Mouse (Mus musculus) midbrain, embryonic 10.5 days (tissue): ENCODE results near the gene Tunar. TPM values are rescaled to one million over a fixed set of nuclear protein-coding genes. Genes with fewer than 3 reads are reported as not detected.

Experiments
- DNase-seq: peaks from one replicate; pipeline ENCODE4 v3.0.0-alpha.2; 2017; ENCODE audit warnings: low spot score
- H3K27ac ChIP-seq: fragments of 300-500 bp; sonication (generic); replicated peaks from 2 replicates; pipeline ENCODE4 v1.5.1; 2016; ENCODE audit warnings: mild to moderate bottlenecking
- H3K27me3 ChIP-seq: fragments of 300-500 bp; sonication (generic); 2 replicates; pipeline ENCODE4 v1.6.1; 2016; ENCODE audit warnings: low read depth, mild to moderate bottlenecking; ENCODE audit not compliant: poor library complexity, severe bottlenecking
- H3K36me3 ChIP-seq: fragments of 300-500 bp; sonication (generic); 2 replicates; pipeline ENCODE4 v1.6.1; 2016; ENCODE audit warnings: mild to moderate bottlenecking, moderate library complexity
- H3K4me1 ChIP-seq: fragments of 300-500 bp; sonication (generic); 2 replicates; pipeline ENCODE4 v1.6.1; 2016
- H3K4me3 ChIP-seq: fragments of 300-500 bp; sonication (generic); 2 replicates; pipeline ENCODE4 v1.5.1; 2016; ENCODE audit warnings: mild to moderate bottlenecking, moderate library complexity
- H3K9me3 ChIP-seq: fragments of 300-500 bp; sonication (generic); replicated peaks from 2 replicates; pipeline ENCODE4 v1.6.1; 2016; ENCODE audit warnings: mild to moderate bottlenecking
- WGBS: fragments of 180-500 bp; shearing (Covaris S2); methylation state at CpG from one replicate; pipeline ENCODE4 v1.1.7; 2016; 5-methylcytosine and 5-hydroxymethylcytosine counted together
- polyA plus RNA-seq: library from polyadenylated mRNA; unstranded; fragments of >200 nt; fragmentation: Nextera tagmentation; extraction: Ambion mirVana; gene quantifications from 2 replicates; pipeline ENCODE4 v1.2.1, GENCODE M21; 2016

Tunar gene
- polyA plus RNA-seq, 1 experiment from 2014 or later: 0.16 TPM

DNA sequence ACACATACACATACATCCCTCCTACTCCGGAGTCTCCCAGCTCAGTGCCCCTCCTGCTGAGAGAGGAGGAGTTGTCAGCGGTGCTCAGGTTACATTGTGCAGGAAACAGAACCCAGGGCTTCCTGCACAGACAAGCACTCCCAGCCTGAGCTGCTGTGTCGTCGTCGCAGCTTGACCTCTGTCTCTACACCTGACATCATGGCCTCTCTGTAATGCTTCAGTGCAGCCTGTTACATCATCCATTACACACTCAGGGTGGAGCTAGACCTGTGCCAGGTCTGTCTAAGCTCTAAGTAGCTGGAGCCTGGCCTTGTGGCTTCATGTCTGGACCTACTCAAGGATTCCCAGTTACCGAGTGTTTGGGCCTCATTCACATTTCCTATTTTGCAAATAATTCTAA lies 86.8 kb downstream of the Tunar start:
- Histone ChIP-seq H3K27me3 (no peaks in the 10 kb centered on the region), H3K4me1 (peaks cover 7% of the 10 kb centered on the region; the same call in 1 of the 2 replicates), H3K36me3 (no peaks in the 10 kb centered on the region), H3K4me3 (no peak overlapping the region), H3K9me3 (no peaks in the 10 kb centered on the region), H3K27ac (no peak overlapping the region)
- DNase-seq: no peak
- 61% methylated on average over 6 of the region's 6 CpGs for WGBS

DNA sequence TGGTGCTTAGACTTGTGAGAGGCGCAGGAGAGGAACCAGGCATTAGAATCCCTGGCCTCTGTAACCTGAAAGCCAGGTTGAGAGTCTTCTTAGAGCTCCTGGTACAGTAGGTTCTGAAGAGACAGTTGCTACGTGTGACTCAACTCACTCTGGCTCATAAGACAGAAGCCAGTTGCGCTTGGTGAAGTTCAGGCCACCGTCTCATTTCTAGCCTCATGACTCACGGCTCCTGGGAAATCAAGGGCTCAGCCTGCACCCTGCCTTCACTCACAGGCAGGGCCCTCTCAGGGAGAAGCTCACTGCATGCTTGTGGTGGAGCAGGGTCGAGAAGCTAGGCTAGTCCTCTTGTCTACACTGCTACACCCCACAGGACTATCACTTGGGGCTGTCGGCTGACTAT lies 92.9 kb downstream of the Tunar start:
- Histone ChIP-seq H3K27ac (no peak overlapping the region), H3K9me3 (no peaks in the 10 kb centered on the region), H3K4me3 (no peak overlapping the region), H3K27me3 (no peaks in the 10 kb centered on the region), H3K4me1 (peaks cover 3% of the 10 kb centered on the region; the same call in 1 of the 2 replicates), H3K36me3 (no peaks in the 10 kb centered on the region)
- no peak for DNase-seq
- 85% methylated on average over 7 of the region's 7 CpGs for WGBS

DNA sequence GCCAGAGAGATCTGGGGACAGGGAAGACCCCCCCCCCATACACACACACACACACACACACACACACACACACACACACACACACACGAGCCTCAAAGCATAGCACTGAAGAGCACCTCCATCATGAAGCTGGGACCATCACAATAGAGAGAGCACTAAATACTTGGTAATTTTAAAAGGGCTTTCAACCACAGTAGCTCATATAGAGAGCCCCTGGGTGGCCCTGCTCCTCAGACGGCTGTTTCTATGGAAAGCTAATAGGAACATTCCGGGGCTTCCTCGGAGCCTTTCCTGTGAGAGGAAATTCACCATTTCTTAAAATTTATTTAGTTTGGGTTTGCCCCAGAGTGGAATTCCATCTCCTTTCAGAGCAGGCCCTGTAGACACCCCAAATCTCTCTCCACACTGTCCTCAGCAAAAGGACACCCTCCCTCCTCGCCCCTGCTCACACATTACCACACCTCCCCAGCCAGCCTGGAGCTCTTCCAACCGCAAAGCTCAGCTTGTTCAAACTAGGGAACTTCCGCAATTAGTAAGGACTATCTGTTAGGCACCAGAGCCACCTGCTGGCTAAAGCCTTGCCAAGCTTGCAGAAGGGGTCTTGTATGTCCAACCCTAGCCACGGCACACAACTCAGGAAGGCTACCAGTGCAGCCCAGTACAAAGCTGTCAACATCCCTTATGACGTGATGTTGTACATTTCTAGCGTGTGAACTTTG lies 93.5 kb downstream of the Tunar start:
- Histone ChIP-seq H3K36me3 (no peaks in the 10 kb centered on the region), H3K4me3 (no peak overlapping the region), H3K9me3 (no peaks in the 10 kb centered on the region), H3K4me1 (peaks cover 3% of the 10 kb centered on the region; the same call in 1 of the 2 replicates), H3K27ac (no peak overlapping the region), H3K27me3 (no peaks in the 10 kb centered on the region)
- WGBS: 38% methylated on average over 10 of the region's 10 CpGs
- DNase-seq: peak; percentile 72

DNA sequence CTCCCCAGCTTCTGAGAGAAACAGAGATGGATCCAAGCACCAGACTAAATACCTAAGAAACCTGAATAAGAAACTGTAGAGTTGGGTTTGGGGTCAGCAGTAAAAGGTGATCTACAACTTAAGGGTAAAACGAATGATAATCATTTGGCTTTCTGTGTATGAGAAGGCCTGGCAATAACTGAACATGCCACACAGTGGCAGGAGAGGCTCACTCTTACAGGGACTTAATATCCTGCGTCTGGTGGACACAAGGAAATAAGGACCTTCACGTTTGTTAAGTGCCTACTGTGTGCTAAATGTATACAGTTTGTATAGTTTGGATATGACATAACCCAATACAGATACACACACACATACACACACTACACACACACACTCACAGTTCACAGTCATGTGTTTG lies 98.2 kb downstream of the Tunar start:
- WGBS: 64% methylated on average over 3 of the region's 3 CpGs
- H3K27me3 ChIP-seq: no peaks in the 10 kb centered on the region
- H3K4me3 ChIP-seq: no peak overlapping the region
- no peaks in the 10 kb centered on the region for H3K36me3 ChIP-seq
- DNase-seq: no peak
- no peak overlapping the region for H3K27ac ChIP-seq
- H3K4me1 ChIP-seq: no peaks in the 10 kb centered on the region
- no peaks in the 10 kb centered on the region for H3K9me3 ChIP-seq

DNA sequence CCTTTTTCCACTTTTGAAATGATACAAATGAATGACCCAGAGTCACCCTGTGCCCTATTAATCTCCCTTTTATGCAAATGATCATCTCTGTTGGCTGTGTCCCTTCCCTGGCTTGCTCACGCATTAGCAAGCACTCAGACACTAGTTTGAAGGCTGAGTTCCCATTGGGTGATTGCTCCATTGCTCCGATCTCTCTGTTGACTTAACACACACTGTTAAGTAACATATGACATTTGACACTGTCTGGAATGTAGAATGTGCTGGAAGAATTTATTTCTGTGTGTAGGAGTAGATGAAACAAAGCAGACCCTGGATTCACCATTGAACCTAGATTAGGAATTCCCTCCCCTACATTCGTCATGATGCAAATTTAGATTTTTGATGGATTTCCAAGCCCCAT lies 99.1 kb downstream of the Tunar start:
- Histone ChIP-seq H3K4me1 (no peaks in the 10 kb centered on the region), H3K27ac (no peak overlapping the region), H3K27me3 (no peaks in the 10 kb centered on the region), H3K36me3 (no peaks in the 10 kb centered on the region), H3K4me3 (no peak overlapping the region), H3K9me3 (no peaks in the 10 kb centered on the region)
- WGBS: 85% methylated on average over 3 of the region's 3 CpGs
- no peak for DNase-seq

Other genes with a start within 250 kb of the Tunar start
- gene Tcl1b2, start 187.9 kb upstream of the Tunar start, polyA plus RNA-seq: not detected in 2 replicates
- gene Tcl1b1, start 174.2 kb upstream of the Tunar start, polyA plus RNA-seq: not detected in 2 replicates
- not detected in 2 replicates for gene Tcl1b5, start 157.5 kb upstream of the Tunar start, polyA plus RNA-seq
- not detected in 2 replicates for gene Tcl1b3, start 142.8 kb upstream of the Tunar start, polyA plus RNA-seq
- not detected in 2 replicates for gene Tcl1b4, start 131.9 kb upstream of the Tunar start, polyA plus RNA-seq
- gene Tcl1, start 111.1 kb upstream of the Tunar start, polyA plus RNA-seq: not detected in 2 replicates
- 2.2 and 3.4 TPM in 2 replicates for gene D430019H16Rik, start 120.0 kb downstream of the Tunar start, polyA plus RNA-seq
- gene Bdkrb2, start 229.4 kb downstream of the Tunar start, polyA plus RNA-seq: 0.46 and 0.72 TPM in 2 replicates